Mouse (Mus musculus): ENCODE results near the gene Sgcd.

Gene Sgcd

GRCm38 (mm10) chr11:47351585-47351984, 637.2 kb downstream of the Sgcd start:
- CTCF ChIA-PET, result no interaction called here

GRCm38 (mm10) chr11:47343486-47343885, 645.3 kb downstream of the Sgcd start:
- CTCF ChIA-PET, result no interaction called here

More at GRCm38 (mm10) chr11:47351585-47351984, 637.2 kb downstream of the Sgcd start:
- POLR2A ChIA-PET, result no interaction called here

GRCm38 (mm10) chr11:47333702-47334101, 655.1 kb downstream of the Sgcd start:
- ChIA-PET CTCF (no interaction called here), POLR2A (no interaction called here)

More at GRCm38 (mm10) chr11:47343486-47343885, 645.3 kb downstream of the Sgcd start:
- POLR2A ChIA-PET, result no interaction called here

- ChIA-PET POLR2A (no interaction called here), CTCF (no interaction called here)
Observed at GRCm38 (mm10) chr11:47305579-47305978, 683.2 kb downstream of the Sgcd start.

GRCm38 (mm10) chr11:47304702-47305450, 683.9 kb downstream of the Sgcd start:
- ChIA-PET CTCF (no interaction called here), POLR2A (no interaction called here)

GRCm38 (mm10) chr11:47299777-47300176, 689.0 kb downstream of the Sgcd start:
- POLR2A ChIA-PET, result interaction anchor here in 1 of 4 experiments (0.5 kb wide), 1 partner anchor 1478 kb away, joined by 4 read pairs; no protein-coding TSS in a partner anchor
- CTCF ChIA-PET, result no interaction called here

- POLR2A ChIA-PET, result no interaction called here
Observed at GRCm38 (mm10) chr11:47297805-47298340, 690.9 kb downstream of the Sgcd start.

GRCm38 (mm10) chr11:47294741-47295140, 694.0 kb downstream of the Sgcd start:
- ChIA-PET CTCF (interaction anchor here in 1 of 4 experiments (0.6 kb wide), 1 partner anchor 367 kb away, joined by 5 read pairs; no protein-coding TSS in a partner anchor), POLR2A (no interaction called here)

More at GRCm38 (mm10) chr11:47297805-47298340, 690.9 kb downstream of the Sgcd start:
- CTCF ChIA-PET, result no interaction called here

GRCm38 (mm10) chr11:47276586-47276985, 712.2 kb downstream of the Sgcd start:
- ChIA-PET CTCF (no interaction called here), POLR2A (no interaction called here)

GRCm38 (mm10) chr11:47268556-47268955, 720.2 kb downstream of the Sgcd start:
- CTCF ChIA-PET, result no interaction called here
- POLR2A ChIA-PET, result no interaction called here

- ChIA-PET POLR2A (no interaction called here), CTCF (interaction anchor here in 1 of 4 experiments (0.6 kb wide), 1 partner anchor 1271 kb away, joined by 4 read pairs; no protein-coding TSS in a partner anchor)
Observed at GRCm38 (mm10) chr11:47264267-47264984, 724.3 kb downstream of the Sgcd start.

GRCm38 (mm10) chr11:47250301-47250700, 738.5 kb downstream of the Sgcd start:
- ChIA-PET CTCF (no interaction called here), POLR2A (no interaction called here)

- ChIA-PET POLR2A (no interaction called here), CTCF (no interaction called here)
Observed at GRCm38 (mm10) chr11:47248345-47248893, 740.4 kb downstream of the Sgcd start.

- ChIA-PET POLR2A (no interaction called here), CTCF (no interaction called here)
Observed at GRCm38 (mm10) chr11:47247703-47248344, 740.9 kb downstream of the Sgcd start.

- CTCF ChIA-PET, result no interaction called here
- POLR2A ChIA-PET, result no interaction called here
Observed at GRCm38 (mm10) chr11:47242401-47242800, 746.4 kb downstream of the Sgcd start.

GRCm38 (mm10) chr11:47228222-47228621, 760.5 kb downstream of the Sgcd start:
- ChIA-PET POLR2A (no interaction called here), CTCF (no interaction called here)

GRCm38 (mm10) chr11:47224148-47224547, 764.6 kb downstream of the Sgcd start:
- ChIA-PET POLR2A (no interaction called here), CTCF (no interaction called here)

- ChIA-PET CTCF (no interaction called here), POLR2A (no interaction called here)
Observed at GRCm38 (mm10) chr11:47211531-47211930, 777.2 kb downstream of the Sgcd start.

- POLR2A ChIA-PET, result no interaction called here
- CTCF ChIA-PET, result no interaction called here
Observed at GRCm38 (mm10) chr11:47206461-47206860, 782.3 kb downstream of the Sgcd start.

GRCm38 (mm10) chr11:47199106-47199505, 789.7 kb downstream of the Sgcd start:
- ChIA-PET CTCF (no interaction called here), POLR2A (no interaction called here)

Measured in embryonic stem cell, embryonic (primary cell).